Mouse (Mus musculus): ENCODE measurements around the gene Lrrc36. TPM values are rescaled to one million over a fixed set of nuclear protein-coding genes. Genes with fewer than 3 reads are reported as not detected.

The Lrrc36 gene
- polyA plus RNA-seq, 1 experiment from 2014 or later: 3.1 TPM

DNA sequence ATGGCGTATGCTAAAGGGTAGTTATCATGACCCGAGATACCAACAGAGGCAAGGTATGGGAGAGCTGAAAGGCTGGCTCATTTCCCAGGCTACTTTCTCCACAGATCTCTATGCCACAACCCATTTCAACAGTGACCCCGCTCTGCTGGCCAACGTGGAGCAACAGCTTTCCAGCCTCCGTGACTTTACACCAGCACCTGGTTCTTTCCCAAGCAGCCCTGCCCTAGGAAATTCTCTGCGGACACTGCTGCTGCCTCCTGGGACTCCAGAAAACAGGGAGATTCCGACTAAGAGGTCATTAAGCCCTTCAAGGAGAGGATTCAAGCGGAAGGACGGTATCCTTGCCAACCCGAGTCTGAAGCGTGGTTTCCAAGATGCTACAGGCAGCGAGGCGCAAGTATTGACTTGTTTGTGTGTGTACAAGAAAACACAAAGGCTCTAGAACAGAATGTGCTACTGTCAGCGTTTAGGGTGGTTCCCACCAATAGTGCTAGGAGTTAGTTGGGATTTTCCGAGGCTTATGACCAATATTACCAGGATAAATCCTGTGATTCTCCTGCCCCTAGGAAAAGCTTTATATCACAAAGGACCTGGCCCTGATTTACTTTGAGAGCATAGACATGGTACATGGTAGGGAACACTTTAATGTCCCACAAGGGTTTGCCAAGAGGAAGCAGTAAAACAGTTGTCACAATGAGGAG is 38.7 kb downstream of the Lrrc36 start:
- H3K4me2 ChIP-seq (replicated peaks): no peak overlapping the region
- H3K4me1 ChIP-seq: peaks cover 12% of the 10 kb centered on the region; the same call in 1 of the 2 replicates
- ATAC-seq (ENCODE audit: low FRiP score): no peak
- peak overlapping the region; percentile 46; the same call in 1 of the 2 replicates for H3K27ac ChIP-seq
- no peaks in the 10 kb centered on the region for H3K36me3 ChIP-seq
- no peak overlapping the region for H3K4me3 ChIP-seq
- 59% methylated on average over 15 of the region's 15 CpGs for WGBS
- H3K9me3 ChIP-seq (replicated peaks): no peaks in the 10 kb centered on the region
- H3K9ac ChIP-seq: no peak overlapping the region
- H3K27me3 ChIP-seq: no peaks in the 10 kb centered on the region

DNA sequence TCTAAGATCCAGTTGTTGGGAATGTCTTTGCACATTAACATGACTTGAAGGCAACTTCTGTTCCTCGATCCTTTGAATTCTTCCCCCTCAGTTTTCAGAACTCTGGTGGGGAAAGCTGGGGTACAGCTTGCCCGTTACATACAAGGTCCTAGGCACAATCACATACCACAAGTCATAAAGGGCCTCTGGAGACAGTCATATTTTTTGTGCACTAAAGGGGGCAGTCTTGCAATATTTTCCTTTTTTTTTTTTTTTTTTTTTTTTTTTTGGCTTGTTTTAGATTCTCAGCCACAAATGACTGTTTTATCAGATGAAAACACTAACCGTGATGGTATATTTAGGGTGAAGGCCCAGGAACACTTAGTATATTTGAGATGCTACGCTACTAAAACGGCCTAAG is 39.9 kb downstream of the Lrrc36 start:
- 78% methylated on average over 5 of the region's 5 CpGs for WGBS
- Histone ChIP-seq H3K4me1 (peaks cover 18% of the 10 kb centered on the region), H3K4me3 (no peak overlapping the region), H3K27ac (no peak overlapping the region), H3K36me3 (no peaks in the 10 kb centered on the region), H3K4me2 (replicated peaks) (no peak overlapping the region), H3K27me3 (no peaks in the 10 kb centered on the region), H3K9ac (no peak overlapping the region), H3K9me3 (replicated peaks) (no peaks in the 10 kb centered on the region)
- no peak for ATAC-seq (ENCODE audit: low FRiP score)

DNA sequence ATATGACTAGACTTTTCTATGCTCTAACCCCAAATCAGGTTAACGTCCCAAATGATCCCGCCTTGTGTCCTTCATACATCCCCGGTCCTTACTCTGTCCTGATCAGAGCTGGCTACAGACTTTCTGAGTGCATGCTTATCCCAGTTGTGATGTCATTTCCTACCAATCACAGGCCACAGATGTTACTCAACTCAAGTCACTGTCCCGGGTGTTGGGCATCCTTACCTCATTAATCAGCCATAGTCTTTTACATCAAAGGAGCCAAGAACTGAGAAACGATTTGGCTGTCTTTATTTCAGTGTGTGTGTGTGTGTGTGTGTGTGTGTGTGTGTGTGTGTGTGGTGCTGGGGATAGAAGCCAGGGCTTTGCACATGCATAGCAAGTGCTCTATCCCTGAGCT is 40.7 kb downstream of the Lrrc36 start:
- ATAC-seq (ENCODE audit: low FRiP score): no peak
- no peak overlapping the region for H3K9ac ChIP-seq

DNA sequence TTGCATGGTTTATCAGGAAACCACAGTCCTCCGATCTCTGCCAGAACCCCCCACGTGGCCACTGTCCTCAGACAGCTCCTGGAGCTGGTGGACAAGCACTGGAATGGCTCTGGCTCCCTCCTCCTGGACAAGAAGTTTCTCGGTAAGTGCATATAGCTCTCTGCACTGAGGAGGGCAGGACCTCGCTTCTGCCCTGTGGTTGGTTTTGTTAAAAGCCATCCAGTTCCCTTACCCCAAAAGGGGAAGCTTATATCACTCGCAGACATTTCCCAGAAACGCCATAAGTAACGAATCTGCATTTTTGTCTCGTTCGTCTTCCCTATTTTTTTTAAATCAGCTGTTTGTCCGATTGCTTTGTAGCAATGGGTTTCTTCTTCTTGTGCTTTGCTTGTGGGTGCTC is 41.8 kb downstream of the Lrrc36 start:
- H3K27me3 ChIP-seq: no peaks in the 10 kb centered on the region
- H3K4me1 ChIP-seq: peaks cover 22% of the 10 kb centered on the region
- no peak overlapping the region for H3K27ac ChIP-seq
- H3K9ac ChIP-seq: no peak overlapping the region
- no peaks in the 10 kb centered on the region for H3K36me3 ChIP-seq
- H3K4me3 ChIP-seq: no peak overlapping the region
- no peak overlapping the region for H3K4me2 ChIP-seq (replicated peaks)
- ATAC-seq (ENCODE audit: low FRiP score): no peak
- H3K9me3 ChIP-seq (replicated peaks): no peaks in the 10 kb centered on the region
- WGBS: 58% methylated on average over 10 of the region's 10 CpGs

More for the DNA sequence above, 40.7 kb downstream of the Lrrc36 start:
- no peak overlapping the region for H3K4me3 ChIP-seq
- 63% methylated on average over 5 of the region's 5 CpGs for WGBS
- no peak overlapping the region for H3K27ac ChIP-seq
- H3K4me1 ChIP-seq: peaks cover 22% of the 10 kb centered on the region
- H3K4me2 ChIP-seq (replicated peaks): no peak overlapping the region
- H3K36me3 ChIP-seq: no peaks in the 10 kb centered on the region
- no peaks in the 10 kb centered on the region for H3K27me3 ChIP-seq
- no peaks in the 10 kb centered on the region for H3K9me3 ChIP-seq (replicated peaks)

DNA sequence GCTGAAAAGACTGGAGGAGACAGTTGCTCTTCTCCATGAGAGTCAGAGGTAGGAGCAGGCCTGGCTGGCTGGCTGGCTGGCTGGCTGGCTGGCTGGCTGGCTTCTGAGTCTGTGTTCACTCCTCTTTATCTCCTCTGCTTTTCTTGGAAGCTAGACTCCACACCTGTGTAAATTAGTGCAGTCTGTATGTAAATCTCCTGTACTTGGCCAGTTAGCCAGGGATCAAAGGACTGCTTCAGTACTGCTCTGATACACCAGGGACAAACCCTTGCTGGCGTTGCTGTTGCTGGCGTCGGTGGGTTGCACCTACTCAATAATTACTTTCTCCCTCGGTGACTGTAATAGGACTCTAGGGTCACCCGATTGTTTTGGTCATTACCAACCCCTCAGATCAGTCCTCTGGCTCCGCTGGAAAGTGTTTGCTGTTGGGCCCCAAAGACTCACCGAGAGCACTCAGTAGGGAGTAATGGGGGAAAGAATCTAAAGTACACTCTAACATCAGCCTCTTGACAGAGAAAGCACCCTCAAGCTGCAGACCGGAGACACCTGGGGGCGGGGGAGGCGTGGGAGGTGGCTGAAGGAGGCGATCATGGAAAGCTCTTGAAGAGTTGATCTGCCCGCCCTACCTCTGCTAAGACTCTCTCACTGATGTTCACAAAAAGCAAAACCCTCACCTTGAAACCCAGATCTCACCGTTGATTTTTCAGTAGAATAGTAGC is 47.9 kb downstream of the Lrrc36 start:
- Histone ChIP-seq H3K9me3 (replicated peaks) (no peaks in the 10 kb centered on the region), H3K27ac (no peak overlapping the region), H3K9ac (no peak overlapping the region), H3K27me3 (no peaks in the 10 kb centered on the region), H3K4me2 (replicated peaks) (no peak overlapping the region), H3K36me3 (peaks cover under 1% of the 10 kb centered on the region; the same call in 1 of the 2 replicates), H3K4me3 (no peak overlapping the region), H3K4me1 (peaks cover 37% of the 10 kb centered on the region)
- ATAC-seq (ENCODE audit: low FRiP score): no peak
- WGBS: 75% methylated on average over 13 of the region's 13 CpGs

DNA sequence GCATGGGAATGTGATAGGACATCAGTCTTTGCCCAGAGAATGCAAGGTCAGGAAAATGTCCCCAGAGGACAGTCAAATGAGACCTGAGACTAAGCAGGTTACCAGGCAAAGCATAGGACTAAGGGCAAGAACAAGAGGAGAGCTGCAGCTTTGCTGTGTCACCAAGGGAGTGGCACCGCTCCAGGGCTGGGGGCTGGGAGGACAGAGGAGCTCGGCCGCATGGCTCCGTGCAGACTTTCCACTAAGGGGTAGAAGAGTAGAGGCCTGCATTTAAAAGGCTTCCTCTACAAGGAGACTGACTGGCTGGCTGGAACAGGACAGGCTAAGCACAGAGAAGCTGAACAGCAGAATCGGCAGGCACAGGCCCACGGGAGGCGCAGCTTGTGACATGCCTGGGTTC is 51.2 kb downstream of the Lrrc36 start:
- peaks cover 46% of the 10 kb centered on the region for H3K4me1 ChIP-seq
- 76% methylated on average over 7 of the region's 7 CpGs for WGBS
- H3K36me3 ChIP-seq: peaks cover 18% of the 10 kb centered on the region
- H3K27ac ChIP-seq: peak overlapping the region; percentile 53
- no peak overlapping the region for H3K4me3 ChIP-seq
- no peaks in the 10 kb centered on the region for H3K27me3 ChIP-seq
- H3K9ac ChIP-seq: 0 out of 2 replicates have a peak overlapping the region, but pooled peaks have one; percentile 24
- H3K9me3 ChIP-seq (replicated peaks): no peaks in the 10 kb centered on the region
- no peak overlapping the region for H3K4me2 ChIP-seq (replicated peaks)
- ATAC-seq (ENCODE audit: low FRiP score): no peak

DNA sequence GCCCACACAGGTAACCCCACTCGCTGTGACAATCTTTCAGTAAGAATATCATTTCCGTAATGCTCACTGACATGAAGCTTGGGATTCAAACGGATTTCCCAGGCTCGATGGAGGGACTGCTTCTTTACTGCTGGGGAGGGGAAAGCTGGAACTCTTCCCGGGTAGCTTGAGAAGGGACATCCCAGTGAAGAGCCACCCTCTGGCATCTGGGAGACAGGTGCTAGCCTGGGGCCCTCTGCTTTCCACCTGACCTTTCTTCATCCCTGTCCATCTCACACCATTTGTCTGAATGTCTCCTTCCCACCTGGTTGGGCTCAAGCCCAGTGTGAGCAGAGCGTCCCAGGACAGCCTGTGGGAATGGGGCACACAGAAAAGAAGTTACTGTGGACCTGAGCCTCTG is 52.9 kb downstream of the Lrrc36 start:
- Histone ChIP-seq H3K4me3 (no peak overlapping the region), H3K27me3 (no peaks in the 10 kb centered on the region), H3K9ac (no peak overlapping the region), H3K27ac (no peak overlapping the region), H3K4me2 (replicated peaks) (no peak overlapping the region), H3K9me3 (replicated peaks) (no peaks in the 10 kb centered on the region), H3K4me1 (peaks cover 56% of the 10 kb centered on the region), H3K36me3 (peaks cover 18% of the 10 kb centered on the region)
- WGBS: 88% methylated on average over 6 of the region's 6 CpGs
- no peak for ATAC-seq (ENCODE audit: low FRiP score)

DNA sequence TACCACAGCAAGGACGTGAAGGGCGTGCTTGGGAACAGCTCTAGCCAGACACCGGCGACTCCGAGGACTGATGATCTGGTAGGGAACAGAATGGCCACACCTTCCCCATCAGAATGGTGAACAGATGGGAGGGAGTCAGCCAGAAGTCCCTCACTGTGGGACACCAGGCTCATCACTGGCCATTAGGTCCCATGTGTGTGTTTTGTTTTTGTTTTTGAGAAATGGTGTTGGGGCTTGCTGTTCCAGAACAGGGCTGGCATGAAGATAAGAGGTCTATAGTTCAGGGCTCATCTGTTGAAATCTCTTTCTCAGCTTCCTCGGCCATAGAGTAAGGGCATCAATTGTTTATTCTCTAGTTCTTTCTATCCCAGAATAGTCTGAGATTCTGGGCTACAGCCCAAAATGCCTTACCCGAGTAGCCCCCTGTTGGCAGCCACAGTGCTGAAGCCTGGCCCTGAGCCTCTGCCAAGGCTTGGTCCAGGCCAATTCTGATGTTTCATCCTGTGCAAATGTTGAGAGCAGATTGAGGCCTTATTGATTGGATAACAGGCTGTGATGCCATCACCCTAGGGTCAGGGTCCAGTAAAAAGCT is 53.4 kb downstream of the Lrrc36 start:
- no peaks in the 10 kb centered on the region for H3K9me3 ChIP-seq (replicated peaks)
- no peaks in the 10 kb centered on the region for H3K27me3 ChIP-seq
- H3K4me1 ChIP-seq: peaks cover 59% of the 10 kb centered on the region
- WGBS: 81% methylated on average over 7 of the region's 7 CpGs
- 0 out of 2 replicates have a peak overlapping the region, but pooled peaks have one; percentile 23 for H3K27ac ChIP-seq
- ATAC-seq (ENCODE audit: low FRiP score): no peak
- peaks cover 18% of the 10 kb centered on the region for H3K36me3 ChIP-seq
- no peak overlapping the region for H3K9ac ChIP-seq
- H3K4me2 ChIP-seq (replicated peaks): no peak overlapping the region
- no peak overlapping the region for H3K4me3 ChIP-seq

DNA sequence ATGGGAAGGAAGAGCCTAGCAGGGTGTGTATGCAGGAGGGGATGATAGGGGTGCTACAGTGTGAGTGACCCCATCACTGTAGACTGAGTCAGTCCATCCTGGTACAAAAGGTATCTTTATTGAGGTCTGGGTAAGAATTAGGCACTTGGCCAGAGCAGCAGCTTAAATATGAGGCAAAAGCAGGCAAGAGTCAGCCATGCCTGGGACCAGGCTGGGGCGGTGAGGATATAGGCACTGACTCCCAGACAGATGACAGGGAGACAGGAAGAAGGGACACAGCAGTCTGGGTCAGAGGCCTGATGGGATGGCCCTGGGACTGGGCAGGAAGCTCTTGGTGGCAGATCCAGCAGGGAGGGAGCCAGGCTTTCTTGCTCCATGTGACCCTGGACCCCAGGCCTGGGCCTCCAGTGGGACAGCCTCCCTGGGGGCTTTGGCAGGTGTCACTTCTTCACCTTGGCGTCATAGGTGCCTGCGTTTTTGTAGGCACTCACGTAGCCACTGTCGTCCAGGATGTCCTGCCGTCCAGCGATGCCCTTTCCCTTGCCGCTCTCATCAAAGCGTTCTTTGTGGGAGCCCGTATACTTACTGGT is 54.1 kb downstream of the Lrrc36 start:
- no peak overlapping the region for H3K4me2 ChIP-seq (replicated peaks)
- H3K9me3 ChIP-seq (replicated peaks): no peaks in the 10 kb centered on the region
- peaks cover 2% of the 10 kb centered on the region for H3K27me3 ChIP-seq
- H3K4me3 ChIP-seq: no peak overlapping the region
- peaks cover 66% of the 10 kb centered on the region for H3K4me1 ChIP-seq
- H3K36me3 ChIP-seq: peaks cover 18% of the 10 kb centered on the region
- H3K27ac ChIP-seq: no peak overlapping the region
- H3K9ac ChIP-seq: no peak overlapping the region
- ATAC-seq (ENCODE audit: low FRiP score): no peak
- WGBS: 90% methylated on average over 10 of the region's 10 CpGs

DNA sequence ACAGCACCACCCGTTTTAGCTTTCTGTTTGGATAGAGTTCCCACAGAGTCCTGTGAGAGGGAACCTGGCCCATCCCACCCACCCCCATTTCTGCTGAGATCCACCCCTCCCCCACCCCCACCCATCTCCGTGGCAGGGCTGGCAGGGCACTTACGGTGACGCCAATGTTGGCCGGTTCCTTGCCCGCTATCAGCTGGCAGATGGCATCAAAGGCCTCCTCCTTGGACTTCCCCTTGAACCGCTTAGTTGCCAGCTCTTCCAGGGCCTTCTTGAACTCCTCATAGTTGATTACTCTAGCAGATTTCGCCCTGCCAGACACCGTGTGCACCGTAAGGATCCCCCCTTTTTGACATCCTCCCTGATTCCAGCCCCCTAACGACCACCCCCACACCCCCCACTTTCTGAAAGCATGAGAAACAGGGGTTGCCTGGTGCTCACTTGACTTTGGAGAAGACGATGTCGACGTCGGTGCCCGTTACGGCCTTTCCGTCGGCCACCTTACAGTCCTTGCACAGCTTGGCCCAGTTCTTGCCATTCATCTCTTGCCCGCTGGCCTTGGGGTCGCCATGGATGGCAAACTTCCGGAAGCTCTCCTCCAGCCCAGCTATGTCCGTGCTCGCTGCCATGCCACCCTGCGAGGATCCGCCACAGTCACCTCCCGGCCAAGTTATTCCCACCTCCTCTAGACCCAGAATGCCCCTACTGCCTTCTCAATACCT is 54.8 kb downstream of the Lrrc36 start:
- H3K4me3 ChIP-seq: no peak overlapping the region
- peaks cover 9% of the 10 kb centered on the region for H3K27me3 ChIP-seq
- peaks cover 18% of the 10 kb centered on the region for H3K36me3 ChIP-seq
- H3K9me3 ChIP-seq (replicated peaks): no peaks in the 10 kb centered on the region
- ATAC-seq (ENCODE audit: low FRiP score): no peak
- H3K4me1 ChIP-seq: peaks cover 71% of the 10 kb centered on the region
- H3K27ac ChIP-seq: peak overlapping the region; percentile 89
- no peak overlapping the region for H3K4me2 ChIP-seq (replicated peaks)
- H3K9ac ChIP-seq: no peak overlapping the region
- WGBS: 90% methylated on average over 27 of the region's 27 CpGs

DNA sequence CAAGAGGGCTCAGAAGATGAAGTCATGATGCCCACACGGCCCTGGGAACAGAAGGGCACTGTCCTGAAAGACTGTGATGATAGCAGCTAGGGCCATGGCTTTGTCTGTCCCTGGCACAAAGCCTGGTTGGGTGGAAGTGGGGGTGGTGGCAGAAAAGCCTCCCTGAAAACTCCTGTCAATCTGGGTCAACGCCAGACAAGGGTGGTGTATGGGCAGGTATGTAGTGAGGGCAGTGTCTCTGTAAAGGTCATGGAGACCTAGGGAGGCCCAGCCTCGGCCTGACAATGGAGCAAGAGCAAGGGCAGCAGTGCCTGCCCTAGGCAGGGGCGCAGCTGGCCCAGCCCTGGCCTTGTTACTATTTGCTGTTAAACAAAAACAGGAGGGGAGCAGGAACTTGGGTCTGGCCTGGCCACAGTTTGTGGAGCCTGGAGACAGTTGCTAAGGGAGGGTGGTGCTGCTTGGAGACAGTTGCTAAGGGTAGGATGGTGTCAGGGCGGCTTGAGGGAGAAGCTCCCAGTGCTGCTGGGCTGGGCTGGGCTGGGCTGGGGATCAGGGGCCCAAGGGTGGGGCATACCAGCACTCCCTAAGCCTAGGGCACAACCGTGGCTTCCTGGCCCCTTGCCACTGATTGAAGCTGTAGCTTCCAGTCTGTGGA is 55.8 kb downstream of the Lrrc36 start:
- peak; percentile 62 for ATAC-seq (ENCODE audit: low FRiP score)
- H3K9ac ChIP-seq: peak overlapping the region; percentile 63
- peak overlapping the region; percentile 41 for H3K4me3 ChIP-seq
- no peaks in the 10 kb centered on the region for H3K9me3 ChIP-seq (replicated peaks)
- H3K27ac ChIP-seq: peak overlapping the region; percentile 89
- WGBS: 15% methylated on average over 6 of the region's 6 CpGs
- H3K27me3 ChIP-seq: peaks cover 15% of the 10 kb centered on the region
- H3K4me2 ChIP-seq (replicated peaks): peak overlapping the region; percentile 57
- peaks cover 18% of the 10 kb centered on the region for H3K36me3 ChIP-seq
- peaks cover 71% of the 10 kb centered on the region for H3K4me1 ChIP-seq
